Mouse (Mus musculus) gastrocnemius, postnatal 14 days (tissue): ENCODE data around the gene Prdm16. TPM values are rescaled to one million over a fixed set of nuclear protein-coding genes. Genes with fewer than 3 reads are reported as not detected.

Experiments used
- DNase-seq: peaks from one replicate; pipeline ENCODE4 v3.0.0; 2021; ENCODE audit warnings: mixed read lengths
- intact Hi-C: fragments of 180-260 bp; cut with DNase I; formaldehyde crosslinking; loops from one replicate; pipeline ENCODE4 v1.15.1; 2025; ENCODE audit warnings: low total_unique reads
- long read RNA-seq, 2 experiments: library from polyadenylated mRNA; stranded (forward); transcript quantifications; one replicate each; pipeline ENCODE4 v2.0.0; 2021
- total RNA-seq, 2 experiments: library from RNA; stranded (reverse); gene quantifications; 2 replicates each; pipeline ENCODE4 v1.2.3; 2021

Gene Prdm16
- 1 to 10 TPM; 1.2 to 3.5 TPM for total RNA-seq
- long read RNA-seq, experiment 1 = 0 reads
- long read RNA-seq, experiment 2, partial matches to known transcripts = 1 of 4 reads
- long read RNA-seq, experiment 2, other reads (novel, unspliced or antisense) = 3 of 4 reads

DNA sequence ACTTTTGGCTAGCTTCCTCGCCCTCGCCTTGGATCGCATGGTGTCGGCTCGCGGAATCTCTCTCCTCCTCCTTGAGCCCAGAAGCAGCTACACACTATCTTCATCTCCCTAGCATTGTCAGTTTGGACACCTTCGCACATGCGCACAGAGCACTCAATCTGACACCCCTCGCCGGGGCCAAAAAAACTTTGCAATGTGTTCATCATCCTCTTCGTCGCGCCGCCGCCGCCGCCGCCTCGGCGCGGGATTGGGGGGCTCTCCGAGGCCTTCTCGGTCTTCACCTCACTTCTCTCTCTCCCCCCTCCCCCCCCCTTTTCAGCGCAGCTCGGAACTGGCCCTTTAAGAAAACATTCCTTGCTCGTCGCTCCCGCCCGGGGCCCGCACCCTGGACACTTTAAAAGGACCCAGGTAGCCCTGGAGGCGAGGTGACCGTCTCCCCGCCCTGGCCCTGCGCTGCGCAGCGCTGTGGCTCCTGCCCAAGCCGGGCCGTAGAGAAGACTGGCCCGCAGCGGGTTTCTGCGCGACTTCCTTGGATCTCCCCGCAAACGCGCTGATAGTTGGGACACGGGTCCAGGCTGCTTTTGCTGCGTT lies at the start of gene Prdm16:
TSS of gene Prdm16 (minus strand) at position 153 of the 591 bp plus-strand sequence.
- intact Hi-C loops = no loop called here

GRCm38 (mm10) chr4:154683068-154683752 lies 46.5 kb upstream of the Prdm16 start:
- intact Hi-C loops = no loop called here
- no peak for DNase-seq

More for the DNA sequence above, at the start of gene Prdm16:
- peak; percentile 20 for DNase-seq

DNA sequence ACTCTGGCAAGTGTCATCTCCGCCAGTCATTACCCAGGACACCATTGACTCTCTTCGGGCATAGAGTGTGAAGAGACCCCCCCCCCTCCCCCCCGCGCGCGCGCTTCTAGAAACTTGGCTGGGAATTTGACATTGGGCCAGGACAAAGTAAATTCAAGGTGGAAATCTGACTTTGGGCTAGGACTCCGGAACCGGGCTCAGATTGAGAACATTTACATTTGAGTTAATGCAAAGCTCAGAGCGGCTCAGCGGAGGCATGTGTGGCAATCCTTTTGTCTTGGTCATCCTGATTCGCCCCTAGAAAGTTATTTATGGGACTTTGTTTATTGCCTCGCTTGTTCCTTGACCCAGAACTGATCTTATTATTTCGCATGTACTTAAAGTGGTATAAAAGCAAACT lies 45.6 kb upstream of the Prdm16 start:
- intact Hi-C loops = no loop called here

DNA sequence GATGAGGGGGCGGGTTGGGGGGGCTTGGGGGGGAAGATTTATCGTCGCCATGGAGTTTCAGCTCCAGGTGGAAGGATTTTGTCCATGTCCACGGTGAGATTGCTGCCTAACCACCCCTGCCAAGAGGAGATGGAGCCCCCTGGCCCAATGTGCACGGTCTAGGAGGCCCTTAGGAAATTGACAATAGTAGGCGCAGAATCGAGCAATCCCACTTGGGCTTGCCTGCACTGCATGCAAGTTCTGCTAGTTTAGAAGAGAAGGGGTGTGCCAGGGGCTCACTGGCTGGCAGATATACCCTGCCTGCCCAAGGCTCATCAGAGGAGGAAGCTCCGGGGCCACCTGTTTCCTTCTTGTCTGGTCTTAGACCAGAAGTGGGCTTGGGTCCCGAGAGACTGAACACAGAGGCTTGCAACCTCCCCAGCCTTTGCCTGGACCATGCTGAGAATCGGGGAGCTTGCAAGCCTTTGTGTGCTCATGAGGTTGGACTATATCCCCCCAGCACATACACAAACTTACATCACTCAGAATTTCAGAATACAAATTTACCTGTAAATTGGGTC lies 38.8 kb upstream of the Prdm16 start:
- intact Hi-C loops = loop anchor here (5.0 kb wide), 1 partner anchor 348 kb away; no protein-coding TSS in a partner anchor
- DNase-seq = no peak

More for the DNA sequence above, 45.6 kb upstream of the Prdm16 start:
- DNase-seq = no peak

GRCm38 (mm10) chr4:154674966-154675365 lies 38.3 kb upstream of the Prdm16 start:
- intact Hi-C loops = loop anchor here (5.0 kb wide), 2 partner anchors 228 to 348 kb away; no protein-coding TSS in a partner anchor
- DNase-seq = no peak

DNA sequence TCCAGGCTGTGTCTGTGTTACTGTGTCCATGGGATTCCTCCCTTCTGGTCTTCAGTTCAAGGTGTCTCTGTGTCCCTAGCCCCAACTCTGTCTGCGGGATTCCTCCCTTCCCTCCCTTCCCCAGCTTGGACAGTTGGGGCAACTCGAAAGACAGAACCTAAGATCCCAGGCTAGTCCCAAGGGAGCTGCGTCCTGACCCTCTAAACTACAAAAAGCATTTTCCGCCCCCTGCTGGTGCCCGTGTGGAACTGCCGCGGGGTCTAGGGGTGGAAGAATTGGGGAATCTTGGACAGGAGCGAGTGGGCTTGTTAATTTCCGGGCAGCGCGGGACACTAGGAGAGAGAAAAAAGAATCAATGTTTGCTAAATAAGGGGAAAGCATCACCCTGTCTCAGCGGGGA lies 37.9 kb upstream of the Prdm16 start:
- intact Hi-C loops = loop anchor here (5.0 kb wide), 1 partner anchor 227 kb away; no protein-coding TSS in a partner anchor
- peak; percentile 55 for DNase-seq

- intact Hi-C loops = loop anchor here (5.0 kb wide), 1 partner anchor 227 kb away; no protein-coding TSS in a partner anchor
- DNase-seq = no peak
These were observed 37.3 kb upstream of the Prdm16 start for GRCm38 (mm10) chr4:154673986-154674385.

GRCm38 (mm10) chr4:154672027-154672426 lies 35.4 kb upstream of the Prdm16 start:
- intact Hi-C loops = loop anchor here (5.0 kb wide), 1 partner anchor 225 kb away; no protein-coding TSS in a partner anchor
- DNase-seq = no peak

DNA sequence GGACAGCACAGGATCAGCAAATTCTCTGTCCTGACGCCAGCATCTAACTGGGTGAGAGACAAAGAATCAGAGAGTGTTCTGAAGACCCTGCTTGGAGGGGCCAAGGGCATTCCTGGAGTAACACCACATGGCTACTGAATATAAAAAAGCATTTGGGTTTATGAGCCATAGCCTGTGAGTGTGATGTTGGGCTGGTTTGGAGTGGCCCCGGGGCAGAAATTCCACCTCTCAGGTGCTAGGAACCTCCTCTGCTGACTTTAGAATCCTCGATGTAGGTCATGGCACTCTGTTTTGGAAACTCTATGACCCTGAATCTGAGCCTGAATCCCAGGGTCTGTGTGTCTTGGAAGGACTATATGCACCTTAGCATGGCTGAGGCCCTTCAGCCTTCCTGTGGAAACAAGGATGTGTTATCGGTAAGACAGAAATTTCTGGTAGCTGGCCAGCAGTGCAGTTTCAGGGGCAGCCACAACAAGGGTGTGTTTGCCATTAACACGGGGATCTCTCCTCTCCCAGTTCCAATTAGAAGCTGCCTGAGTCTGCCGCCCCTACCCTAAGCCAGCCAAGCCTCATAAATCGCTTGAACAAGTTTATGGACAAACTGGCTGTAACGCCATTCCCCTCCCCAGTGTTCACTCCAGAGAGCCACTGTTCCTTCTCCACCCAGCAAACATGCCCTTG lies 34.7 kb upstream of the Prdm16 start:
- intact Hi-C loops = loop anchor here (5.0 kb wide), 1 partner anchor 224 kb away; no protein-coding TSS in a partner anchor
- DNase-seq = no peak

GRCm38 (mm10) chr4:154667767-154668166 lies 31.1 kb upstream of the Prdm16 start, which contains the start of gene Actrt2:
Gene Actrt2 (minus strand): TSS chr4:154667867.
- intact Hi-C loops = no loop called here
- no peak for DNase-seq

DNA sequence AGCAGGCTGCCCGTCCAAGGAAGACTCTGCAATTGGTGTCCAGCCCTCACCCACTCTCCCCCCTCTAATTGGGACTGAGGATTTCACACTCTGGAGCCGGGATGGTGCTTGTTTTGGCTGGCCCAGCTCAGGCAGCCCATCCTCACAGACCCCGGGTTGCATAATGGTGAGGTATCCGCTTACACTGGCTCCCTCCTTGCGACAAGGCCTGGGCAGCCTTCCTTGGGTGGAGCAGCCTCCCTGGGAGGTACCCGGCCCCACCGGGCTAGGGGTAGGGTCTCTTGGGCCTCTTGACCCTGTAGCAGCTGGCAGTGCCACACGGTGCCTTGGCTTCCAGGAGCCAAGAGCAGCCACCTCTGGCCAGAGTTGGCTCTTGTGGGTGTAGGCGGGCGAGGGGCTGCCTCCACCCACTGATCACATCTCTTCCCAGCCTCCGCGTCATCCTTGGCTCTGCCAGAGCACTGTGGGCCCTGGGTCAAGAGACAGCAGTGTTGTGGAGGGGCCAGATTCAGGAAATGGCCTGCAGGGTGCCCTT lies 26.1 kb upstream of the Prdm16 start:
- intact Hi-C loops = no loop called here
- DNase-seq = peak; percentile 23

- intact Hi-C loops = no loop called here
- no peak for DNase-seq
These were observed 24.6 kb upstream of the Prdm16 start for GRCm38 (mm10) chr4:154661256-154661655.

DNA sequence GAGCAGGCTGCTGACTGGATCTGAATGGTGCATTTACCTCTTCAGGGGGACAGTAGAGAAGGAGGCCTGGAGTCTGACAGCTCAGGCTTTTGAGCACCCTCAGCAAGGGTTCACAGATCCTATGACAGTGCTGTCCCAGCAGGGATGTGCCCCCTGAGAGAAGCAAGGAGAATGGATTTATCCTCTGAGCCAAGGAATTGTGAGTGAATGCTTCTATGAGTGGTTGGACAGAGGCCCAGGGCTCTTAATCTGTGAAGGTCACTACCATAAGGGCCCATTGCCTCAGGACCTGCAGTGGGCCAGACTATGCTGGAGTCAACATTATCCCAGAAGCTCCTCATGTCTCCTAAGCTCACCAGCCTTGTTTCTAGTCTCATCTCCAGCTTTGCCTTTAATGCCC lies 23.4 kb upstream of the Prdm16 start:
- no peak for DNase-seq
- intact Hi-C loops = no loop called here

DNA sequence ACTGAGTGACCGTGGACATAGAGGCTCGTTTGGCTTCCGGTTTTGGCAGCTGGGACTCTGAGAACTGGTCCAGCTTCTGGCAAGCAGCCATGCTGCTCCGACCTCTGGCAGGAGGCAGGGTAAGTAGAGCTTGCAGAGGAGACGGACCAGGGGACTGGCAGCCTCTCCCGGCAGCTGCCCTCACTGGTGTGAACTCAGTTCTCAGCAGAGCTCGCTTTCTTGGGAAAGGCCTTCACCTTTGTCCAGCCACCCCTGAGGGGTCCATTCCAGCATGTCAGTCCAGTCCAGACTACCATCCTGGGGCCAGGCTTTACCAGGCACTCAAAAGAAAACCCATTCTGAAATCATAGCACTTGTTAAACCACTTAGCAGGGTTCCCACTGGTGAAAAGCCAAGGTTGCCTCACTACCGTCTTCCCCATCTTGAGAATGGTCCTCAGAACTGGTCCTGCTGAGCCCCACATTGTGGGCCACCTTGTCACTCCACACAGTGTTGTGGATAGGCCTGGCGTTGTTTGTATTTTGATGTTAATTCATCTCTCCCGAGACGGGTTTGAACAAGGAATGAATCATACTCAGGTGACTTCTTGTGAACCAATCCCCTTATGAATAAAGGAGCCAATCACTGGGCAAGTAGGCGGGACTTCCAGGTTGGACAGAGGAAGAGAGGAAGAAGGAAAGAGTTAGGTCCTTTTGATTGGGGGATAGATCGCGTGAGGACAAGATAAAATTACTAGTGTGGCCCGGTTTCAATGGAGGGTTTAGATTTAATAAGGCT lies 18.6 kb upstream of the Prdm16 start:
- peak; percentile 60 for DNase-seq

DNA sequence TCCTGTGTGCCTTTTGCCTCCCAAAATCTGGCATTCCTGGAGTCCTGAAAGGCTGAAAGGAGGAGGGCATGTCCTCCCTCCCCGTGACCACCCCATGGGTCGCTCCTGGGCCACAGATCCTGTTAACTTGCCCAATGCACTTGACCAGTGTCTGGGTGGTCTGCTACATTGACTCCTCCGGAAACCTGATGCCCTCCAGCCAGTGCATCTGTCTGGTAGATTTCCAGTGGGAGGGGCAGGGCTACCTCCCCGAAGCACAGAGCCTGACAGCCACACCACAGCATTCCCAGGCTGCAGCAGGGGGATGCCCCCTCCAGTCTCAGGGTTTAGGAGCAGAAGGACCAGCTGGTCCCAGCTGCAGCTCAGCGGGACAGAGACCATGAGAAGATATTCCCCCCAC lies 15.8 kb upstream of the Prdm16 start:
- intact Hi-C loops = no loop called here

More for the DNA sequence above, 18.6 kb upstream of the Prdm16 start:
- intact Hi-C loops = no loop called here

GRCm38 (mm10) chr4:154649083-154649747 lies 12.5 kb upstream of the Prdm16 start:
- intact Hi-C loops = no loop called here
- DNase-seq = peak; percentile 47

More for the DNA sequence above, 15.8 kb upstream of the Prdm16 start:
- no peak for DNase-seq

DNA sequence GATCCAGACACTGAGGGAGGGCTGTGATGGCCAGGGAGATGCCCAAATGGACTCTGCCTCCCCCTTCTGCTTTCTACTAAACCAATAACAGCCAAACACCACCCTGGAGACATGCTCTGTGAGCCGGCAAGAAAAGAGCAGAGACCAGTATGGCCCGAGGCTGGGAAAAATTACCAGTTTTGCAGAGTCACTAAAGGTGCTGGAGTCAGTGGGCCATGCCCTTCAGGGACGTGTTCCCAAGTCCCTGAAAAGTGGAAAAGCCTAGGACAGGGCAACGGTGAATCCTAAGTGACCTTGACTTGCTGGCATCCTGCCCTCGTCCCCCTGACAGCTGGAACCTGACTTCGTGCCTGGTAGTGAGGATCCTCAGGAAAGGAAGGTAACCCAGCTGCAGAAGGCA lies 5.8 kb upstream of the Prdm16 start:
- intact Hi-C loops = no loop called here
- DNase-seq = no peak
